ENCODE assay signal across 24 mouse cellular contexts in genomic region chr1:168582434-168582833, GRCm38 (mm10).
"Had no signal": no experiment of that assay in that cellular context is flagged by ENCODE, and none has a peak within 500 bp of the region (broad histone marks: within the 10 kb centered on the region; RNA-seq: fewer than 3 reads in every experiment).

No protein-coding gene starts in this region.

- H3K36me3 ChIP-seq: hindbrain, embryonic 13.5 days; hindbrain, embryonic 15.5 days; kidney, embryonic 15.5 days; limb, embryonic 10.5 days; limb, embryonic 12.5 days; liver, embryonic 13.5 days; liver, embryonic 15.5 days had no signal

- H3K4me3 ChIP-seq: hindbrain, embryonic 13.5 days; hindbrain, embryonic 15.5 days; kidney, embryonic 15.5 days; layer of hippocampus, adult 2 months; left cerebral cortex, adult 2 months; limb, embryonic 10.5 days; limb, embryonic 12.5 days; liver, embryonic 13.5 days; liver, embryonic 15.5 days had no signal

- H3K27ac ChIP-seq: hindbrain, embryonic 13.5 days; hindbrain, embryonic 15.5 days; hindbrain, postnatal 0 days; kidney, embryonic 15.5 days; kidney, postnatal 0 days; layer of hippocampus, adult 2 months; left cerebral cortex, adult 2 months; limb, embryonic 10.5 days; limb, embryonic 12.5 days; liver, embryonic 13.5 days; liver, embryonic 15.5 days had no signal

- H3K9ac ChIP-seq: hindbrain, embryonic 13.5 days; hindbrain, embryonic 15.5 days; kidney, embryonic 15.5 days; limb, embryonic 12.5 days; liver, embryonic 13.5 days; liver, embryonic 15.5 days; liver, postnatal 0 days had no signal

- H3K9me3 ChIP-seq: hindbrain, embryonic 13.5 days; hindbrain, embryonic 15.5 days; kidney, embryonic 15.5 days; limb, embryonic 10.5 days; limb, embryonic 12.5 days; liver, embryonic 13.5 days; liver, embryonic 15.5 days had no signal

- DNase-seq: gastrocnemius, postnatal 14 days; gastrocnemius, postnatal 36 days; heart, adult 11 months; heart, postnatal 14 days; kidney, adult 11 months; kidney, adult 2 months; kidney, adult 9 months; kidney, postnatal 14 days; kidney, postnatal 36 days; liver; liver, embryonic 13.5 days; liver, postnatal 0 days had no signal

- ATAC-seq: hindbrain, postnatal 0 days; intestine, embryonic 16.5 days; liver, postnatal 0 days had no signal

- H3K27me3 ChIP-seq: hindbrain, embryonic 13.5 days; hindbrain, embryonic 15.5 days; kidney, embryonic 15.5 days; limb, embryonic 12.5 days; liver, embryonic 13.5 days; liver, embryonic 15.5 days had no signal

- H3K4me1 ChIP-seq: hindbrain, embryonic 13.5 days; hindbrain, embryonic 15.5 days; kidney, embryonic 15.5 days; limb, embryonic 10.5 days; limb, embryonic 12.5 days; liver, embryonic 13.5 days; liver, embryonic 15.5 days had no signal

- H3K4me2 ChIP-seq: hindbrain, embryonic 13.5 days; hindbrain, embryonic 15.5 days; kidney, embryonic 15.5 days; limb, embryonic 12.5 days; liver, embryonic 11.5 days; liver, embryonic 13.5 days; liver, embryonic 15.5 days had no signal
